Mouse (Mus musculus) bone marrow macrophage, adult 2 months (primary cell): ENCODE data around the gene Hnf1b.

Experiments used
- CTCF ChIP-seq: IDR thresholded peaks from 2 replicates; pipeline ENCODE4 v1.5.1; 2012; ENCODE audit warnings: low read depth, mild to moderate bottlenecking, low read length, moderate library complexity
- POLR2A ChIP-seq: IDR thresholded peaks from 2 replicates; pipeline ENCODE4 v1.6.1; 2012; ENCODE audit warnings: mild to moderate bottlenecking, low read depth, low read length, borderline replicate concordance

DNA sequence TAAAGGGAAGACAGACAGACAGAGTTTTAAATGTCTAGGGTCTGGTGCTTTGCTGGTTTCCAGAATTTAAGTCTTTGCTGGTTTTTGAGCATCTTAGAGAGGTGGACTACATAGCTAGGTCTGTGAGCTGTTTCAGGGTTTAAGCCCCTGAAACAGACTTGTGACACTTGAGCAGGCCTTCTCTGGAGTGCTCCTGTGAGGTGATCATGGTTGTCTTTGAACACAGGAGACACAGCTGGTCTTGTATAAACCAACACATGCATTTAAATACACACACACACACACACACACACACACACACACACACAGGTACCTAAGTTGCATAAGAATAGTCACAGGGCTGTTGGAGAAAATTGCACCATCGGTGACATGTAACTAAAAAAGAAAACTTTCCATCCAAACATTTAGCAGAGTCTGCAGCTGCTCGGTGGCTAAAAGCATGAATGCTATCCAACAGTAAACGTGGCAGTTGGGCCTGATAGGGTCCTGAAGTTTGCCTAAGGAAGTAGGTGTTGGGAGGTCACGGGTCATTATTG is 28.6 kb downstream of the Hnf1b start:
- TF ChIP-seq CTCF (no peak), POLR2A (no peak)
